Mouse (Mus musculus) liver, embryonic 12.5 days (tissue): ENCODE measurements at regions not wholly inside any gene's neighbourhood (a gene's known extent, or its start where the extent isn't known, plus 50 kb on each side); places are given as distances from the start of the nearest gene placed in this dataset.

ENCODE experiments used
- ATAC-seq: fragments of 200-750 bp; cut with Nextera tagmentation; 2 replicates; pipeline ENCODE4 v1.8.0; 2017; ENCODE audit warnings: moderate number of reproducible peaks, mild to moderate bottlenecking, moderate library complexity
- H3K27ac ChIP-seq: fragments of 300-500 bp; sonication (generic); 2 replicates; pipeline ENCODE4 v1.5.1; 2016; ENCODE audit warnings: mild to moderate bottlenecking
- H3K27me3 ChIP-seq: fragments of 300-500 bp; sonication (generic); replicated peaks from 2 replicates; pipeline ENCODE4 v1.6.1; 2016; ENCODE audit warnings: mild to moderate bottlenecking, moderate library complexity
- H3K36me3 ChIP-seq: fragments of 300-500 bp; sonication (generic); 2 replicates; pipeline ENCODE4 v1.6.1; 2016; ENCODE audit warnings: mild to moderate bottlenecking, moderate library complexity
- H3K4me1 ChIP-seq: fragments of 300-500 bp; sonication (generic); 2 replicates; pipeline ENCODE4 v1.6.1; 2016
- H3K4me2 ChIP-seq: fragments of 300-500 bp; sonication (generic); 2 replicates; pipeline ENCODE4 v1.6.1; 2016; ENCODE audit warnings: mild to moderate bottlenecking, moderate library complexity
- H3K4me3 ChIP-seq: fragments of 300-500 bp; sonication (generic); 2 replicates; pipeline ENCODE4 v1.5.1; 2016; ENCODE audit warnings: mild to moderate bottlenecking, moderate library complexity
- H3K9ac ChIP-seq: fragments of 300-500 bp; sonication (generic); 2 replicates; pipeline ENCODE4 v1.6.1; 2016; ENCODE audit warnings: mild to moderate bottlenecking, moderate library complexity
- H3K9me3 ChIP-seq: fragments of 300-500 bp; sonication (generic); replicated peaks from 2 replicates; pipeline ENCODE4 v1.6.1; 2016; ENCODE audit warnings: mild to moderate bottlenecking, moderate library complexity
- WGBS: fragments of 180-500 bp; shearing (Covaris S2); methylation state at CpG from one replicate; pipeline ENCODE4 v1.1.7; 2016; ENCODE audit not compliant: insufficient replicate concordance; 5-methylcytosine and 5-hydroxymethylcytosine counted together

GRCm38 (mm10) chr17:31732176-31732880, 54.7 kb downstream of the Cryaa start:
- Histone ChIP-seq H3K27me3 (no peaks in the 10 kb centered on the region), H3K4me2 (no peak overlapping the region), H3K9ac (no peak overlapping the region), H3K4me1 (no peaks in the 10 kb centered on the region), H3K9me3 (no peaks in the 10 kb centered on the region), H3K27ac (no peak overlapping the region), H3K4me3 (no peak overlapping the region), H3K36me3 (no peaks in the 10 kb centered on the region)
- 84% methylated on average over 32 of the region's 32 CpGs for WGBS
- ATAC-seq, result no peak

GRCm38 (mm10) chr17:31734521-31734920, 56.9 kb downstream of the Cryaa start:
- no peak for ATAC-seq
- WGBS, result 41% methylated on average over 7 of the region's 7 CpGs
- Histone ChIP-seq H3K27ac (no peak overlapping the region), H3K9me3 (no peaks in the 10 kb centered on the region), H3K36me3 (no peaks in the 10 kb centered on the region), H3K27me3 (no peaks in the 10 kb centered on the region), H3K4me2 (no peak overlapping the region), H3K4me3 (no peak overlapping the region), H3K9ac (no peak overlapping the region), H3K4me1 (0 out of 2 replicates have a peak, but pooled peaks cover 2% of the 10 kb centered on the region)

- no peak overlapping the region for H3K4me2 ChIP-seq
- 51% methylated on average over 6 of the region's 6 CpGs for WGBS
- no peak for ATAC-seq
Observed at GRCm38 (mm10) chr17:31736716-31737115, 59.1 kb downstream of the Cryaa start.

GRCm38 (mm10) chr17:31738249-31738648, 60.6 kb downstream of the Cryaa start:
- ATAC-seq, result no peak
- WGBS, result 57% methylated on average over 3 of the region's 3 CpGs
- H3K9me3 ChIP-seq, result no peaks in the 10 kb centered on the region

More at GRCm38 (mm10) chr17:31736716-31737115, 59.1 kb downstream of the Cryaa start:
- H3K27me3 ChIP-seq, result no peaks in the 10 kb centered on the region
- H3K4me1 ChIP-seq, result 0 out of 2 replicates have a peak, but pooled peaks cover 10% of the 10 kb centered on the region
- no peak overlapping the region for H3K27ac ChIP-seq
- no peak overlapping the region for H3K9ac ChIP-seq
- H3K9me3 ChIP-seq, result no peaks in the 10 kb centered on the region
- H3K4me3 ChIP-seq, result no peak overlapping the region
- no peaks in the 10 kb centered on the region for H3K36me3 ChIP-seq

GRCm38 (mm10) chr17:31739586-31739985, 62.0 kb downstream of the Cryaa start:
- no peak overlapping the region for H3K27ac ChIP-seq
- H3K9me3 ChIP-seq, result no peaks in the 10 kb centered on the region
- WGBS, result 68% methylated on average over 11 of the region's 11 CpGs
- no peak overlapping the region for H3K9ac ChIP-seq
- 0 out of 2 replicates have a peak, but pooled peaks cover 10% of the 10 kb centered on the region for H3K4me1 ChIP-seq
- H3K27me3 ChIP-seq, result no peaks in the 10 kb centered on the region
- no peak overlapping the region for H3K4me3 ChIP-seq
- H3K36me3 ChIP-seq, result no peaks in the 10 kb centered on the region
- no peak overlapping the region for H3K4me2 ChIP-seq
- ATAC-seq, result no peak

More at GRCm38 (mm10) chr17:31738249-31738648, 60.6 kb downstream of the Cryaa start:
- Histone ChIP-seq H3K9ac (no peak overlapping the region), H3K4me3 (no peak overlapping the region), H3K4me1 (0 out of 2 replicates have a peak, but pooled peaks cover 10% of the 10 kb centered on the region), H3K27me3 (no peaks in the 10 kb centered on the region), H3K4me2 (no peak overlapping the region), H3K36me3 (no peaks in the 10 kb centered on the region), H3K27ac (no peak overlapping the region)

GRCm38 (mm10) chr17:31740059-31740458, 62.5 kb downstream of the Cryaa start:
- 58% methylated on average over 11 of the region's 11 CpGs for WGBS
- Histone ChIP-seq H3K4me1 (0 out of 2 replicates have a peak, but pooled peaks cover 10% of the 10 kb centered on the region), H3K9ac (no peak overlapping the region), H3K27me3 (no peaks in the 10 kb centered on the region), H3K4me2 (no peak overlapping the region), H3K27ac (no peak overlapping the region), H3K9me3 (no peaks in the 10 kb centered on the region), H3K36me3 (no peaks in the 10 kb centered on the region), H3K4me3 (no peak overlapping the region)
- ATAC-seq, result no peak

GRCm38 (mm10) chr17:31743656-31744055, 66.0 kb downstream of the Cryaa start:
- 74% methylated on average over 4 of the region's 4 CpGs for WGBS
- H3K9ac ChIP-seq, result no peak overlapping the region
- no peaks in the 10 kb centered on the region for H3K27me3 ChIP-seq
- H3K4me3 ChIP-seq, result no peak overlapping the region
- no peaks in the 10 kb centered on the region for H3K36me3 ChIP-seq
- H3K4me2 ChIP-seq, result no peak overlapping the region
- no peak overlapping the region for H3K27ac ChIP-seq
- peaks cover 39% of the 10 kb centered on the region for H3K4me1 ChIP-seq
- no peak for ATAC-seq
- no peaks in the 10 kb centered on the region for H3K9me3 ChIP-seq

- peaks cover 29% of the 10 kb centered on the region for H3K4me1 ChIP-seq
- H3K9ac ChIP-seq, result no peak overlapping the region
- no peak overlapping the region for H3K4me2 ChIP-seq
- WGBS, result 25% methylated on average over 20 of the region's 20 CpGs
- ATAC-seq, result no peak
- H3K27ac ChIP-seq, result peak overlapping the region; percentile 57
- H3K36me3 ChIP-seq, result no peaks in the 10 kb centered on the region
- H3K9me3 ChIP-seq, result no peaks in the 10 kb centered on the region
- no peaks in the 10 kb centered on the region for H3K27me3 ChIP-seq
- no peak overlapping the region for H3K4me3 ChIP-seq
Observed at GRCm38 (mm10) chr17:31746198-31747111, 68.8 kb downstream of the Cryaa start.

GRCm38 (mm10) chr17:31747563-31747962, 70.0 kb downstream of the Cryaa start:
- H3K9ac ChIP-seq, result no peak overlapping the region
- ATAC-seq, result peak; percentile 68

GRCm38 (mm10) chr17:31748158-31748557, 70.6 kb downstream of the Cryaa start:
- Histone ChIP-seq H3K27me3 (no peaks in the 10 kb centered on the region), H3K36me3 (no peaks in the 10 kb centered on the region), H3K9me3 (no peaks in the 10 kb centered on the region), H3K27ac (peak overlapping the region; percentile 53), H3K4me3 (no peak overlapping the region), H3K4me2 (no peak overlapping the region), H3K9ac (no peak overlapping the region), H3K4me1 (peaks cover 29% of the 10 kb centered on the region)
- WGBS, result 85% methylated on average over 2 of the region's 2 CpGs
- no peak for ATAC-seq

More at GRCm38 (mm10) chr17:31747563-31747962, 70.0 kb downstream of the Cryaa start:
- Histone ChIP-seq H3K4me3 (no peak overlapping the region), H3K27me3 (no peaks in the 10 kb centered on the region), H3K9me3 (no peaks in the 10 kb centered on the region), H3K27ac (peak overlapping the region; percentile 53; the same call in 1 of the 2 replicates), H3K36me3 (no peaks in the 10 kb centered on the region), H3K4me2 (no peak overlapping the region), H3K4me1 (peaks cover 29% of the 10 kb centered on the region)
- WGBS, result 43% methylated on average over 2 of the region's 2 CpGs

GRCm38 (mm10) chr17:31748971-31749370, 71.4 kb downstream of the Cryaa start:
- H3K27me3 ChIP-seq, result no peaks in the 10 kb centered on the region
- H3K4me3 ChIP-seq, result no peak overlapping the region
- H3K27ac ChIP-seq, result no peak overlapping the region
- ATAC-seq, result no peak
- H3K4me1 ChIP-seq, result peaks cover 29% of the 10 kb centered on the region
- 54% methylated on average over 6 of the region's 6 CpGs for WGBS
- no peak overlapping the region for H3K4me2 ChIP-seq
- no peak overlapping the region for H3K9ac ChIP-seq
- H3K9me3 ChIP-seq, result no peaks in the 10 kb centered on the region
- H3K36me3 ChIP-seq, result no peaks in the 10 kb centered on the region

- peaks cover 23% of the 10 kb centered on the region for H3K4me1 ChIP-seq
- WGBS, result 34% methylated on average over 2 of the region's 2 CpGs
- no peak overlapping the region for H3K27ac ChIP-seq
- ATAC-seq, result no peak
- no peak overlapping the region for H3K4me2 ChIP-seq
- no peak overlapping the region for H3K4me3 ChIP-seq
- H3K36me3 ChIP-seq, result no peaks in the 10 kb centered on the region
- no peaks in the 10 kb centered on the region for H3K9me3 ChIP-seq
- no peaks in the 10 kb centered on the region; the same call in 1 of the 2 replicates for H3K27me3 ChIP-seq
- H3K9ac ChIP-seq, result no peak overlapping the region
Observed at GRCm38 (mm10) chr17:31751262-31751661, 73.7 kb downstream of the Cryaa start.
